Mouse (Mus musculus) A20 (cell line): ENCODE data around the gene Slc30a10.

ENCODE experiments used
- DNase-seq: peaks from one replicate; pipeline ENCODE4 v3.0.0-alpha.2; 2011; ENCODE audit warnings: low read depth, low spot score

Gene Slc30a10

GRCm38 (mm10) chr1:185462889-185463288, 8.2 kb downstream of the Slc30a10 start:
- DNase-seq: no peak

- no peak for DNase-seq
These were observed 14.9 kb downstream of the Slc30a10 start for GRCm38 (mm10) chr1:185469551-185470021.

GRCm38 (mm10) chr1:185472025-185472720, 17.5 kb downstream of the Slc30a10 start:
- no peak for DNase-seq

GRCm38 (mm10) chr1:185472730-185473129, 18.1 kb downstream of the Slc30a10 start:
- no peak for DNase-seq

GRCm38 (mm10) chr1:185473437-185473836, 18.8 kb downstream of the Slc30a10 start:
- no peak for DNase-seq

- DNase-seq: no peak
These were observed 25.2 kb downstream of the Slc30a10 start for GRCm38 (mm10) chr1:185479861-185480260.

- DNase-seq: no peak
These were observed 27.5 kb downstream of the Slc30a10 start for GRCm38 (mm10) chr1:185482001-185482761.

GRCm38 (mm10) chr1:185482762-185483161, 28.1 kb downstream of the Slc30a10 start:
- DNase-seq: no peak

- no peak for DNase-seq
These were observed 28.9 kb downstream of the Slc30a10 start for GRCm38 (mm10) chr1:185483356-185484057.

- DNase-seq: no peak
These were observed 29.6 kb downstream of the Slc30a10 start for GRCm38 (mm10) chr1:185484281-185484680.

- no peak for DNase-seq
These were observed 35.2 kb downstream of the Slc30a10 start for GRCm38 (mm10) chr1:185489893-185490292.

- DNase-seq: no peak
These were observed 36.0 kb downstream of the Slc30a10 start for GRCm38 (mm10) chr1:185490603-185491002.

- DNase-seq: no peak
These were observed 38.9 kb downstream of the Slc30a10 start for GRCm38 (mm10) chr1:185493439-185494034.

GRCm38 (mm10) chr1:185496791-185497460, 42.3 kb downstream of the Slc30a10 start:
- no peak for DNase-seq

- no peak for DNase-seq
These were observed 46.0 kb downstream of the Slc30a10 start for GRCm38 (mm10) chr1:185500602-185501001.

- peak; percentile 34 for DNase-seq
These were observed 47.2 kb downstream of the Slc30a10 start for GRCm38 (mm10) chr1:185501801-185502340.

- DNase-seq: no peak
These were observed 47.9 kb downstream of the Slc30a10 start for GRCm38 (mm10) chr1:185502550-185502949.

GRCm38 (mm10) chr1:185509042-185509441, 54.4 kb downstream of the Slc30a10 start:
- no peak for DNase-seq

GRCm38 (mm10) chr1:185511306-185511705, 56.7 kb downstream of the Slc30a10 start:
- no peak for DNase-seq

GRCm38 (mm10) chr1:185515526-185515979, 60.9 kb downstream of the Slc30a10 start:
- no peak for DNase-seq

GRCm38 (mm10) chr1:185516041-185516440, 61.4 kb downstream of the Slc30a10 start:
- no peak for DNase-seq
